Mouse (Mus musculus) lung, embryonic 15.5 days (tissue): ENCODE results near the gene Lgals1. TPM values are rescaled to one million over a fixed set of nuclear protein-coding genes. Genes with fewer than 3 reads are reported as not detected.
"Not testable (repeated sequence)": the region's sequence is repeated elsewhere in the genome, so short reads cannot be mapped to it uniquely, and the experiment has no call there.

Experiments
- ATAC-seq: fragments of 200-750 bp; cut with Nextera tagmentation; 2 replicates; pipeline ENCODE4 v1.8.0; 2017; ENCODE audit warnings: moderate number of reproducible peaks, borderline replicate concordance; ENCODE audit not compliant: low FRiP score, low TSS enrichment; ENCODE audit errors: extremely low read depth
- H3K27ac ChIP-seq: fragments of 300-500 bp; sonication (generic); 2 replicates; pipeline ENCODE4 v1.5.1; 2015; ENCODE audit warnings: moderate library complexity, mild to moderate bottlenecking, inconsistent platforms
- H3K27me3 ChIP-seq: fragments of 300-500 bp; sonication (generic); 2 replicates; pipeline ENCODE4 v1.6.1; 2015; ENCODE audit warnings: inconsistent platforms
- H3K36me3 ChIP-seq: fragments of 300-500 bp; sonication (generic); 2 replicates; pipeline ENCODE4 v1.6.1; 2015; ENCODE audit warnings: inconsistent platforms
- H3K4me1 ChIP-seq: fragments of 300-500 bp; sonication (generic); 2 replicates; pipeline ENCODE4 v1.6.1; 2015; ENCODE audit warnings: inconsistent platforms
- H3K4me2 ChIP-seq: fragments of 300-500 bp; sonication (generic); 2 replicates; pipeline ENCODE4 v1.6.1; 2015; ENCODE audit warnings: inconsistent platforms, mild to moderate bottlenecking, moderate library complexity
- H3K4me3 ChIP-seq: fragments of 300-500 bp; sonication (generic); 2 replicates; pipeline ENCODE4 v1.5.1; 2015; ENCODE audit warnings: mild to moderate bottlenecking, inconsistent platforms
- H3K9ac ChIP-seq: fragments of 300-500 bp; sonication (generic); 2 replicates; pipeline ENCODE4 v1.6.1; 2015; ENCODE audit warnings: inconsistent platforms
- H3K9me3 ChIP-seq: fragments of 300-500 bp; sonication (generic); 2 replicates; pipeline ENCODE4 v1.6.1; 2016; ENCODE audit warnings: inconsistent platforms
- WGBS: fragments of 180-500 bp; shearing (Covaris S2); methylation state at CpG from one replicate; pipeline ENCODE4 v1.1.7; 2015; 5-methylcytosine and 5-hydroxymethylcytosine counted together
- polyA plus RNA-seq: library from polyadenylated mRNA; unstranded; fragments of >200 nt; fragmentation: Nextera tagmentation; extraction: Ambion mirVana; gene quantifications from 2 replicates; pipeline ENCODE4 v1.2.1, GENCODE M21; 2015

The Lgals1 gene
- polyA plus RNA-seq = 804 and 851 TPM in 2 replicates

- Histone ChIP-seq H3K9me3 (no peaks in the 10 kb centered on the region), H3K4me2 (peak within 1 kb of the TSS; percentile 64), H3K36me3 (no peaks in the 10 kb centered on the region; the same call in 1 of the 2 replicates), H3K27ac (peak within 1 kb of the TSS; percentile 95), H3K4me3 (peak within 1 kb of the TSS; percentile 49), H3K9ac (peak within 1 kb of the TSS; percentile 39), H3K4me1 (peaks cover 34% of the 10 kb centered on the region), H3K27me3 (no peaks in the 10 kb centered on the region)
- WGBS = 3% methylated on average over 20 of the region's 20 CpGs
- peak; percentile 82 for ATAC-seq
Measured at GRCm38 (mm10) chr15:78926021-78926919, at the start of gene Lgals1. TSS of gene Lgals1 (plus strand) at chr15:78926725.

DNA sequence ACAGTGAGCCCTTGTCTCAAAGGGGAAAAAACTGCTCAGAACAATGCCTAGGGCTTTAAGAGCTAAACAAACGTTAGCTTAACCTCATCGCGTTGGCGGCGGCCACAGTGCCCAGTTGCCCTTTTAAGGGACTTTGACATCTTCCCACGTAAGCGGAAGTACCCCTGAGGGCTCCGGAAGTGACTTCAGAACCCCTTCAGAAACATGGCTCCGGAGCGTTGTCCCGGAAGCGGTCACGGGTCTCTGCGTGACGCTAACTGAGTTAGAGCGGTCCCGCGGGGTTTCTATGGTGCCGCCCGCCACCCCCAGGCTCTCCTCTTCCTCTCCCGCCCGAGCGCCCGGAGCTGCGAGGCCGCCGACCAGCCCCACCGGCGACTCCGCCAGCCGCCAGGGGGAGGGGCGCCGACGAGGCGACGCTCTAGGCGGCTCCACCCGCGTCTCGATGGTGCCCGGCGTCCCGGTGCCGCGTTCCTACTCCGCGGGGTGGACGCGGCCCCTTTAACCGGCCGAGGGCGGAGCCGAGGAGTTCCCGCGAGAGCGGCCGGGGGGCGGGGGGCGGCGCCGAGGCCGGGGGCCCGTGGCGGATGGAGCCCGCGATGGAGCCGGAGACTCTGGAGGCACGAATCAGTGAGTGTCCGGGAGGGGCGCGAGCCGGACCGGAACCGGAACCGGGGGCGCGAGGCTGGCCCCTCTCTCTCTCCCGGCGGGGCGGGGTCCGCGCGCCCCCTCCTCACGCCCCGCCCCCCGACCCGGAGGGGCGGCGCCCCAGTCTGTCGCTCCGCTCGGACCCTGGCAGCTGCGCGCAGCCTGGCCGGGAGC is 49.3 kb upstream of the Lgals1 start, which contains the start of gene Gga1:
TSS of gene Gga1 (plus strand) at position 200 of the 819 bp plus-strand sequence.
- Histone ChIP-seq H3K27me3 (no peaks in the 10 kb centered on the region), H3K9me3 (no peaks in the 10 kb centered on the region), H3K9ac (peak within 1 kb of the TSS; percentile 86), H3K4me2 (peak within 1 kb of the TSS; percentile 89), H3K27ac (peak within 1 kb of the TSS; percentile 99), H3K4me1 (peaks cover 56% of the 10 kb centered on the region), H3K4me3 (peak within 1 kb of the TSS; percentile 70), H3K36me3 (peaks cover 24% of the 10 kb centered on the region)
- ATAC-seq = peak; percentile 88
- WGBS = under 1% methylated on average over 70 of the region's 95 CpGs

DNA sequence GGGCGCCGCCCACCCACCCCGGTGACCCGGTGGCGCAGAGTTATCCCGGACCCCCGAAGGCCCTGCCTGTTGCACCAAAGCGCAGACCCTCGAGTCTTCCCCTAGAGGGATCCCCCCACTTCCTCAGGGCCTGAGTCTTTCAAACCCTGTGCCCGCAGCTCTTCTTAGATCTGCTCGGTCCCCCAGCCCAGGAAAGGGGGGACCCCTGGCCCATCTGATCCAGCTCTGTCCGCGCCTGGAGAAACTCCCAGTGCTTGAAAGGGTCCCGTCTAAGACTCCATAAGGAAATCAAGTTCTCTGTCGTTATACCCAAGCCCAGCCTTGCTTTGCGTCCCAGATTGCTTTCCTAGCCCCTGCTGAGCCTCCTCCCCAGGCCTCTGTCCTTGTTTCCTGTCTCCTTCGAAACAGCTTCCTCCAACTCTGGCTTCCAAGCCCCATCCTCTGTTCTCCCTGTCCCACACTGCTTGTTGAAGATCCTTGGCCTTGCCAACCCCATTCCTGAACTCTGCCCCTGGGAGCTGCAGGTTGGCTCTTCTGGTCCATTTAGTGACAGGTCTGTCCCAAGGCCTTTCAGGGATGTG is 48.6 kb upstream of the Lgals1 start:
- under 1% methylated on average over 17 of the region's 17 CpGs for whole genome bisulfite sequencing
- peaks cover 31% of the 10 kb centered on the region for H3K36me3 ChIP-seq
- no peaks in the 10 kb centered on the region for H3K9me3 ChIP-seq
- no peak; the same call in 1 of the 2 replicates for ATAC-seq
- no peaks in the 10 kb centered on the region for H3K27me3 ChIP-seq
- H3K9ac ChIP-seq = peak overlapping the region; percentile 86
- peaks cover 54% of the 10 kb centered on the region for H3K4me1 ChIP-seq
- peak overlapping the region; percentile 99 for H3K27ac ChIP-seq
- H3K4me2 ChIP-seq = peak overlapping the region; percentile 89
- H3K4me3 ChIP-seq = peak overlapping the region; percentile 70

DNA sequence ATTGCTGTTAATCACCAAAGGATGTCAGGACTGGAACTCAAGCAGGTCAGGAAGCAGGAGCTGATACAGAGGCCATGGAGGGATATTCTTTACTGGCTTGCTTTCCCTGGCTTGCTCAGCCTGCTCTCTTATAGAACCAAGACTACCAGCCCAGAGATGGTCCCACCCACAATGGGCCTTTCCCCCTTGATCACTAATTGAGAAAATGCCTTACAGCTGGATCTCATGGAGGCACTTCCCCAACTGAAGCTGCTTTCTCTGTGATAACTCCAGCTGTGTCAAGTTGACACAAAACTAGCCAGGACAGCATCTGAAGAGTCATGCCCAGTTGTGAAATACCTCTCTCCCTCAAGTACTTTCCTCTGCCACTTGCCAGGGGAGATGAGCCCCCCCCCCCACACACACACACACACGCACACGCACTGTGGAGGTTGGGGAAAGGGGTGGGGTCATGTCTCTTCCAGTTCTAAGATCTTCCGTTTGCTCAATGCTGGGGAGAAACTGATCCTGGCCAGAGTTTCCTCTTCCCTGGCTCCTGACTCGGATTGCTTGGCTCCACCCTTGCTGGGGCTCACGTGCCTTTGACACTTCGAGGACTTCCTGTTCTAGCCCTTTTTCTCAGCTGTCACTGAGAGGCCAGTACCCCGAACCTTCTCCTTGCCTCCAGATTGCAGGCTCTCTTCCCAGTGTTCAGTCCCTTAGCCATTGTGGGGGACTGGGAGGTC is 47.6 kb upstream of the Lgals1 start:
- peaks cover 49% of the 10 kb centered on the region for H3K4me1 ChIP-seq
- H3K27ac ChIP-seq = peak overlapping the region; percentile 99
- peak overlapping the region; percentile 89 for H3K4me2 ChIP-seq
- H3K9me3 ChIP-seq, H3K27me3 ChIP-seq, ATAC-seq: not testable (repeated sequence)
- 0 out of 2 replicates have a peak overlapping the region, but pooled peaks have one; percentile 70 for H3K4me3 ChIP-seq
- peaks cover 41% of the 10 kb centered on the region for H3K36me3 ChIP-seq
- H3K9ac ChIP-seq = peak overlapping the region; percentile 13; the same call in 1 of the 2 replicates
- WGBS = 19% methylated on average over 7 of the region's 7 CpGs

DNA sequence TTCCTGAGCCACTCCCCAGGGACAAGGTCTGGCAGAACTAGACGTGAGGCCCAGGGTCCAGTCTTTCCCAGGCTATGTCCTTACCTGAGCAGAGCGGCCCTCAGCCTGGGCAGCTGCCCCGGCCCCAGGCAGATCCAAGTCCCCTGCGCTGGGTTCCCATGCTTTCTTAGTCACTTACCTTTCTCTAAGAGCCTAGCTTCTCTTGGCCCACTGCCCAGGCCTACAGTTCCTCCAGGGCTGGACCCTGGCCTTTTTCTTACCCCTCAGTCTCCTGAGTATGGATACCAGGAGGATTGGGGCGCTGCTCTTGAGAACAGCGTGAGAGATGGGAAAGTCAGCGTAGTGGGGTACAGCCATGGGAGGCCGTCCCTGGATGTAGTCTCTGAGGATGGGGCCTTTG is 46.1 kb upstream of the Lgals1 start:
- no peak for ATAC-seq
- H3K27ac ChIP-seq = no peak overlapping the region
- 89% methylated on average over 8 of the region's 8 CpGs for WGBS
- H3K4me3 ChIP-seq = no peak overlapping the region
- no peaks in the 10 kb centered on the region for H3K9me3 ChIP-seq
- no peak overlapping the region for H3K9ac ChIP-seq
- peaks cover 36% of the 10 kb centered on the region for H3K4me1 ChIP-seq
- H3K36me3 ChIP-seq = peaks cover 54% of the 10 kb centered on the region
- no peak overlapping the region for H3K4me2 ChIP-seq
- H3K27me3 ChIP-seq = no peaks in the 10 kb centered on the region

DNA sequence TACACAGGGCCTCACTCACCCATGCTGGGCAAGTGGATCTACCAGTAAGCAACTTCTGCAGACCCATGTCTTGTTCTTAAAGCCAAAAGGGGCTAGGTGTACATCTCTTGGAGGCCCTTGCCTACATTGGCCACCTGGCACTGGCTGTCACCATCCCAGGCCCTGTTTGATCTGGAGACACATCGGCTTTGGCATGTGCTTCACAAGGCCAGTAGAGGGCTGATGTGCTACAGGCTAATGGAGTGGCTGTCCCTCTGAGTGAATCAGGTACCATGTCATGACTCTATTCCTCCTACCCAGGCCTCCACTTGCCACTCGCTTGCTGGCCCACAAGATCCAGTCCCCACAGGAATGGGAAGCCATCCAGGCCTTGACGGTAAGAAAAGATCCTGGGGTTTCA is 44.7 kb upstream of the Lgals1 start:
- Histone ChIP-seq H3K4me1 (peaks cover 25% of the 10 kb centered on the region), H3K9ac (no peak overlapping the region), H3K27me3 (no peaks in the 10 kb centered on the region), H3K4me2 (no peak overlapping the region), H3K27ac (no peak overlapping the region), H3K9me3 (no peaks in the 10 kb centered on the region), H3K36me3 (peaks cover 68% of the 10 kb centered on the region), H3K4me3 (no peak overlapping the region)
- 84% methylated on average over 3 of the region's 3 CpGs for WGBS
- no peak for ATAC-seq

- H3K4me1 ChIP-seq = peaks cover 25% of the 10 kb centered on the region
- no peaks in the 10 kb centered on the region for H3K27me3 ChIP-seq
- ATAC-seq = peak; percentile 44; the same call in 1 of the 2 replicates
- H3K4me2 ChIP-seq = peak overlapping the region; percentile 18; the same call in 1 of the 2 replicates
- H3K4me3 ChIP-seq = no peak overlapping the region; the same call in 1 of the 2 replicates
- H3K36me3 ChIP-seq = peaks cover 81% of the 10 kb centered on the region
- 24% methylated on average over 13 of the region's 13 CpGs for WGBS
- H3K9me3 ChIP-seq = no peaks in the 10 kb centered on the region
- peak overlapping the region; percentile 81 for H3K27ac ChIP-seq
- peak overlapping the region; percentile 7; the same call in 1 of the 2 replicates for H3K9ac ChIP-seq
Measured at GRCm38 (mm10) chr15:78889401-78889853, 37.1 kb upstream of the Lgals1 start.

DNA sequence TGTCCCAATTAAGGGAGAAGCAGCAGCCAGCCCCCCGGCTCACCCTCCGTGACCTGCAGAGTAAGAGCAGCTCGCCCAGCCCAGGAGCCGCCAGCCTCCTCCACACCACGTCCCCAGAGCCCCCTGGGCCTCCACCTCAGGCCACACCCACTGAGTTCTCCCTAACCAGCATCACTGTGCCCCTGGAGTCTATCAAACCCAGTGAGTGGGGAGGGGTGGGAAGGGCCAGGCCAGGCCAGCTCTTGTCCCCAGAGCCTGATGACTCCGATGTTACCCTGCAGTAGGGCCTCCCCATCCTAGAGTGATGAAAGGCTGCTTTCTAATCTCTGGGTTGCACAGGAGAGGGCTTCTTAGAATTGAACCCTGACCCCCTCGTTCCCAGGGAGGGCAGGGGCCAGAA is 34.1 kb upstream of the Lgals1 start:
- Histone ChIP-seq H3K36me3 (peaks cover 52% of the 10 kb centered on the region), H3K4me3 (no peak overlapping the region), H3K9ac (peak overlapping the region; percentile 2; the same call in 1 of the 2 replicates), H3K27me3 (no peaks in the 10 kb centered on the region), H3K4me1 (peaks cover 38% of the 10 kb centered on the region), H3K4me2 (no peak overlapping the region), H3K9me3 (no peaks in the 10 kb centered on the region), H3K27ac (no peak overlapping the region)
- 59% methylated on average over 7 of the region's 7 CpGs for WGBS
- no peak for ATAC-seq

DNA sequence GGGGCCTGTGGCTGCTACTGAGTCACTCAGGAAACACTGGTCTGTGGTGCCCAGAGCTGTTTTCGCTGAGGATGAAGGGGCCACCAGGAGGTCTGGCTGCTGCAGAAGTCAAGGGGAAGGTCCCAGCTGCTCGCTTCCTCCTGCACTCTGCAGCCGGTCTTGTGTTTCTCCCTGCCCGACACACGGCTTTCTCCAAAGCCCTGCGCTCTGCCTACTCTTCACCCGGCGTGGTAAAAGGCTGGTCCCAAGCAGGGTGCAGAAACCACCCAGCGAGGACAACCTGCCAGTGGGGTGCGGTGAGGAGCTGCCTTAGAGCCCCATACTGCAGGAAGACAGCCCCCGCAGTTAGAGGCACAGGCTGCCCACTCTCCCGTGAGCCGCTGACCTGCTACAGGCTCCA is 31.8 kb upstream of the Lgals1 start:
- Histone ChIP-seq H3K9me3 (no peaks in the 10 kb centered on the region), H3K36me3 (peaks cover 39% of the 10 kb centered on the region), H3K9ac (no peak overlapping the region), H3K4me2 (no peak overlapping the region), H3K4me1 (peaks cover 43% of the 10 kb centered on the region), H3K27me3 (no peaks in the 10 kb centered on the region), H3K4me3 (no peak overlapping the region), H3K27ac (peak overlapping the region; percentile 8; the same call in 1 of the 2 replicates)
- ATAC-seq = no peak
- 67% methylated on average over 13 of the region's 13 CpGs for WGBS

DNA sequence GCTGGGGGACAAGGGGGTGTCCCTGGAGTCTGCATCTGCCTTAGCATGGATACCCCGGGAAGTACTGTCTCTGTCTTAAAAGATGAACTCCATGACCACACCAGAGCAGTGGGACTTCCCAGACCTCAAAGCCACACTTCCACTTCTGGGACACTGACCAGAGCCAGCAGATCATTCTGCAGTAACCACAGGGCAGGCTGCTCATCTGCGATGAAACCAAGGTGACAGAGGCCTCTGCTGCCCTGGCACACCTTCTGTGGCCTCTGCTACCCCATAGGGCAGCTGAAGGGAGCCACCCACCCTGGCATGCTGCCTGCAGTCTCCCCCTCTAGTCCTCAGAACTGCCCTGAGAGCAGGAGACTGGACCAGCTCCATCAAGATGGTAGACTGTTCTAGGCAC is 30.8 kb upstream of the Lgals1 start:
- 83% methylated on average over 2 of the region's 2 CpGs for WGBS
- Histone ChIP-seq H3K27ac (no peak overlapping the region), H3K27me3 (no peaks in the 10 kb centered on the region), H3K9me3 (no peaks in the 10 kb centered on the region), H3K36me3 (peaks cover 32% of the 10 kb centered on the region), H3K4me3 (no peak overlapping the region), H3K4me1 (peaks cover 48% of the 10 kb centered on the region), H3K9ac (no peak overlapping the region), H3K4me2 (no peak overlapping the region)
- no peak for ATAC-seq

- Histone ChIP-seq H3K36me3 (peaks cover 28% of the 10 kb centered on the region), H3K4me1 (peaks cover 52% of the 10 kb centered on the region), H3K4me3 (no peak overlapping the region), H3K9me3 (no peaks in the 10 kb centered on the region), H3K9ac (no peak overlapping the region), H3K4me2 (no peak overlapping the region), H3K27ac (no peak overlapping the region), H3K27me3 (no peaks in the 10 kb centered on the region)
- WGBS = 82% methylated on average over 3 of the region's 3 CpGs
- no peak for ATAC-seq
Measured at GRCm38 (mm10) chr15:78896149-78896548, 30.4 kb upstream of the Lgals1 start.
